Comparison of ENCODE assay signal across 28 mouse cellular contexts in the genomic region with DNA sequence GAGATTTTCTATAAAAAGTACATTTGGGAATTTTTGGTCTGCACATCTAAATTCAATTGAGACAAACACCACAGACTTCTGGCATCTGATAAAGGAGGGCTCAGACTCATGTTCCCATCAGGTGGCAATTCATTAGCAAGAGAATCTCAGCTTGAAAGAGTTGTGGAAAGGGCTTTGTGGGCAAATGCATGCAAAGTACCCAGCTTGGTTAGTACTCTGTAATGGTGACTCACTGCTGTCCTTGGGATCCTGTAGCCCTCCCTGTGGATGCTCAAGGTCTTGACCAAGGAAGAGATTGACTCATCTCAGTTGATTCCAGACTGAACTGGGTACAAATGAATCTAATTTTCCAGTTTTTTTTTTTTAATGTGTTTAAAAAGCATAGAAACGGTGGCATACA. TPM values are rescaled to one million over a fixed set of nuclear protein-coding genes. Genes with fewer than 3 reads are reported as not detected.
DNase-seq lines count a peak whose midpoint lies in the region; ATAC-seq lines count a peak whose summit lies in the region.
"Had no signal": no experiment of that assay in that cellular context is flagged by ENCODE, and none has a peak within 500 bp of the region (broad histone marks: within the 10 kb centered on the region; RNA-seq: fewer than 3 reads in every experiment).

No protein-coding gene starts in this region.

- H3K9ac ChIP-seq in kidney, embryonic 15.5 days = no peak overlapping the region
- H3K9ac ChIP-seq: embryonic facial prominence, embryonic 13.5 days; forebrain, embryonic 13.5 days; forebrain, postnatal 0 days; heart, embryonic 13.5 days; hindbrain, embryonic 12.5 days had no signal

- H3K36me3 ChIP-seq in kidney, embryonic 15.5 days = no peaks in the 10 kb centered on the region
- H3K36me3 ChIP-seq: embryonic facial prominence, embryonic 13.5 days; heart, embryonic 13.5 days; hindbrain, embryonic 12.5 days had no signal

- no peaks in the 10 kb centered on the region for H3K27me3 ChIP-seq in kidney, embryonic 15.5 days
- H3K27me3 ChIP-seq: embryonic facial prominence, embryonic 13.5 days; forebrain, embryonic 13.5 days; heart, embryonic 13.5 days; hindbrain, embryonic 12.5 days had no signal

- no peak overlapping the region for H3K4me3 ChIP-seq in kidney, embryonic 15.5 days (replicated peaks)
- H3K4me3 ChIP-seq: embryonic facial prominence, embryonic 13.5 days; forebrain, embryonic 13.5 days; gastrocnemius, adult 2 months; heart, embryonic 13.5 days; hindbrain, embryonic 12.5 days had no signal

- H3K9me3 ChIP-seq in kidney, embryonic 15.5 days (replicated peaks) = no peaks in the 10 kb centered on the region
- H3K9me3 ChIP-seq: embryonic facial prominence, embryonic 13.5 days; forebrain, embryonic 13.5 days; heart, embryonic 13.5 days; hindbrain, embryonic 12.5 days had no signal

- no peak overlapping the region for H3K27ac ChIP-seq in kidney, embryonic 15.5 days
- H3K27ac ChIP-seq: embryonic facial prominence, embryonic 13.5 days; forebrain, embryonic 13.5 days; gastrocnemius, adult 2 months; heart, embryonic 13.5 days; hindbrain, embryonic 12.5 days had no signal

- WGBS in kidney, embryonic 15.5 days = 74% methylated on average over 1 of the region's 1 CpGs

- H3K4me2 ChIP-seq in kidney, embryonic 15.5 days = no peak overlapping the region
- H3K4me2 ChIP-seq: embryonic facial prominence, embryonic 13.5 days; forebrain, embryonic 13.5 days; heart, embryonic 13.5 days; hindbrain, embryonic 12.5 days had no signal

- no peak for ATAC-seq in kidney, embryonic 15.5 days (replicated peaks; ENCODE audit: low FRiP score)
- ATAC-seq: CD4-positive, CD25-positive, alpha-beta regulatory T cell, adult 4 months; forebrain, embryonic 13.5 days; forebrain, postnatal 0 days; hindbrain, embryonic 16.5 days; inflammation-experienced regulatory T-cells, adult 6 months; intestine, postnatal 0 days had no signal

- H3K4me1 ChIP-seq in kidney, embryonic 15.5 days = no peaks in the 10 kb centered on the region
- H3K4me1 ChIP-seq: embryonic facial prominence, embryonic 13.5 days; forebrain, embryonic 13.5 days; heart, embryonic 13.5 days; hindbrain, embryonic 12.5 days had no signal

- DNase-seq in adrenal gland, adult 8-10 months = peak; percentile 69
- no peak for DNase-seq in adrenal gland, postnatal 25 days
- DNase-seq in 3T3-L1 (ENCODE audit: low read depth, low spot score) = peak; percentile 70
- peak; percentile 74 for DNase-seq in Muller cell, postnatal 12 days (ENCODE audit: inconsistent ontology term)
- peak; percentile 68 for DNase-seq in adrenal gland, postnatal 14 days
- no peak for DNase-seq in liver
- no peak for DNase-seq in urinary bladder, postnatal 10 days (ENCODE audit: low spot score)
- DNase-seq: B cell, adult 2 months; cerebellum, adult 18-20 months; cerebellum, adult 9-11 months; cerebellum, postnatal 36 days; forebrain, postnatal 0 days; gastrocnemius, adult 2 months; gastrocnemius, postnatal 25 days; heart, postnatal 4 days; kidney, adult 9 months had no signal

RNA-seq across cellular contexts. Expression of a gene that starts 47.6 kb away (rescaled TPM):
- total RNA-seq in adrenal gland, adult 8-10 months (2022) = not detected
- 0.64 TPM in 1 of 2 replicates, not detected in the other for total RNA-seq in adrenal gland, postnatal 25 days (2021)
- total RNA-seq in adrenal gland, postnatal 14 days (2021) = 0.52 and 1.1 TPM in 2 replicates
- not detected in 2 replicates for polyA plus RNA-seq in kidney, embryonic 15.5 days (2015; fragmentation: Nextera tagmentation; extraction: Ambion mirVana)
- total RNA-seq: gastrocnemius, postnatal 25 days; granulocyte monocyte progenitor cell, adult 5-6 weeks; heart, postnatal 4 days; MEL had no signal
- polyA plus RNA-seq: embryonic facial prominence, embryonic 13.5 days; forebrain, embryonic 13.5 days; forebrain, postnatal 0 days; heart, postnatal 0 days; hindbrain, embryonic 12.5 days; hindbrain, embryonic 16.5 days; intestine, postnatal 0 days had no signal

Comparison
In these comparisons a context has a peak if more than half of its experiments do, and no peak if none do; other contexts are left out.
1. DNase-seq: peak in adrenal gland, adult 8-10 months (single experiment), 3T3-L1 (single experiment), Muller cell, postnatal 12 days (single experiment) and adrenal gland, postnatal 14 days (single experiment); none in adrenal gland, postnatal 25 days (single experiment), liver (single experiment) and urinary bladder, postnatal 10 days (single experiment).